Mouse (Mus musculus) G1E (cell line): ENCODE results near the gene Gm10382.

Experiments used
- CTCF ChIP-seq: IDR thresholded peaks from 2 replicates; pipeline ENCODE4 v1.5.1; 2012; ENCODE audit warnings: low read depth, low read length, inconsistent platforms, mixed read lengths
- GATA1 ChIP-seq: IDR thresholded peaks from 2 replicates; pipeline ENCODE4 v1.6.1; 2012; ENCODE audit warnings: borderline replicate concordance, low read length, inconsistent platforms, mixed read lengths
- POLR2AphosphoS5 ChIP-seq: IDR thresholded peaks from 2 replicates; pipeline ENCODE4 v1.6.1; 2012; ENCODE audit warnings: low read depth, low read length, inconsistent platforms; ENCODE audit not compliant: insufficient replicate concordance

GRCm38 (mm10) chr5:125403481-125404465 is 14.7 kb downstream of the Gm10382 start:
- no peak for TF ChIP-seq GATA1
- no peak for TF ChIP-seq CTCF
- no peak for TF ChIP-seq POLR2AphosphoS5
